Mouse (Mus musculus) MEL (cell line): Measurements from ENCODE around the gene Olfr561.

Experiments
- CTCF ChIP-seq, 3 experiments: IDR thresholded peaks in 2 of 3; conservative IDR thresholded peaks in 1 of 3; 2 replicates each; pipeline ENCODE4 v1.5.1; 2011 to 2012; ENCODE audit warnings: low read length in 3 of 3, low read depth in 2 of 3, mild to moderate bottlenecking in 2 of 3, improper control_type of control experiment in 1 of 3, inconsistent platforms in 1 of 3, mixed read lengths in 1 of 3, moderate library complexity in 1 of 3; ENCODE audit not compliant: control insufficient read depth in 1 of 3, insufficient read depth in 1 of 3, poor library complexity in 1 of 3, severe bottlenecking in 1 of 3
- E2F4 ChIP-seq: IDR thresholded peaks from 2 replicates; pipeline ENCODE4 v1.6.1; 2011; ENCODE audit warnings: low read depth, low read length, improper control_type of control experiment, borderline replicate concordance
- MEF2A ChIP-seq: IDR thresholded peaks from 2 replicates; pipeline ENCODE4 v1.6.1; 2014; ENCODE audit warnings: low read depth, mild to moderate bottlenecking, inconsistent platforms, low read length, improper control_type of control experiment; ENCODE audit not compliant: poor library complexity, insufficient replicate concordance, severe bottlenecking; ENCODE audit errors: extremely low read depth
- POLR2A ChIP-seq, 2 experiments: IDR thresholded peaks; 2 replicates each; pipeline ENCODE4 v1.6.1; 2011 to 2012; ENCODE audit warnings: low read length in 2 of 2, mild to moderate bottlenecking in 2 of 2, control low read depth in 1 of 2, improper control_type of control experiment in 1 of 2, low read depth in 1 of 2, moderate library complexity in 1 of 2; ENCODE audit not compliant: control insufficient read depth in 1 of 2, insufficient read depth in 1 of 2, poor library complexity in 1 of 2
- POLR2AphosphoS2 ChIP-seq: IDR thresholded peaks from 2 replicates; pipeline ENCODE4 v1.6.1; 2011; ENCODE audit warnings: low read length, improper control_type of control experiment
- TCF12 ChIP-seq: IDR thresholded peaks from 2 replicates; pipeline ENCODE4 v1.6.1; 2014; ENCODE audit warnings: low read depth, mild to moderate bottlenecking, inconsistent platforms, low read length, improper control_type of control experiment, moderate library complexity
- ZNF384 ChIP-seq: IDR thresholded peaks from 2 replicates; pipeline ENCODE4 v1.6.1; 2012; ENCODE audit warnings: low read depth, mild to moderate bottlenecking, inconsistent platforms, low read length, improper control_type of control experiment

GRCm38 (mm10) chr7:102759266-102759665 lies 11.8 kb upstream of the Olfr561 start, which contains the start of the genes Olfr560 and Olfr78:
- TF ChIP-seq E2F4 (no peak), ZNF384 (no peak), POLR2A (IDR thresholded peaks at IDR 0.05; ENCODE audit: control insufficient read depth in 1 of 2, insufficient read depth in 1 of 2, low read depth in 1 of 2, low read length in 2 of 2, poor library complexity in 1 of 2) (no peak), POLR2AphosphoS2 (no peak), CTCF (IDR thresholded peaks at IDR 0.05 in 2 of 3, conservative IDR thresholded peaks at IDR 0.05 in 1 of 3; ENCODE audit: control insufficient read depth in 1 of 3, insufficient read depth in 1 of 3, low read depth in 2 of 3, low read length in 3 of 3, poor library complexity in 1 of 3, severe bottlenecking in 1 of 3) (no peak), TCF12 (no peak), MEF2A (no peak)
